Mouse (Mus musculus) hindbrain, embryonic 13.5 days (tissue): ENCODE measurements around the gene Xdh. TPM values are rescaled to one million over a fixed set of nuclear protein-coding genes. Genes with fewer than 3 reads are reported as not detected.
"Not testable (repeated sequence)": the region's sequence is repeated elsewhere in the genome, so short reads cannot be mapped to it uniquely, and the experiment has no call there.

Source experiments
- ATAC-seq: fragments of 200-750 bp; cut with Nextera tagmentation; 2 replicates; pipeline ENCODE4 v1.8.0; 2017; ENCODE audit warnings: moderate TSS enrichment; ENCODE audit not compliant: low FRiP score
- H3K27ac ChIP-seq: fragments of 300-500 bp; sonication (generic); 2 replicates; pipeline ENCODE4 v1.5.1; 2015; ENCODE audit warnings: inconsistent platforms, mild to moderate bottlenecking, moderate library complexity
- H3K27me3 ChIP-seq: fragments of 300-500 bp; sonication (generic); 2 replicates; pipeline ENCODE4 v1.6.1; 2015; ENCODE audit warnings: mild to moderate bottlenecking, inconsistent platforms
- H3K36me3 ChIP-seq: fragments of 300-500 bp; sonication (generic); 2 replicates; pipeline ENCODE4 v1.6.1; 2015; ENCODE audit warnings: mild to moderate bottlenecking, inconsistent platforms
- H3K4me1 ChIP-seq: fragments of 300-500 bp; sonication (generic); replicated peaks from 2 replicates; pipeline ENCODE4 v1.6.1; 2015; ENCODE audit warnings: inconsistent platforms
- H3K4me2 ChIP-seq: fragments of 300-500 bp; sonication (generic); 2 replicates; pipeline ENCODE4 v1.6.1; 2015; ENCODE audit warnings: inconsistent platforms, mild to moderate bottlenecking, moderate library complexity
- H3K4me3 ChIP-seq: fragments of 300-500 bp; sonication (generic); 2 replicates; pipeline ENCODE4 v1.5.1; 2015; ENCODE audit warnings: mild to moderate bottlenecking, inconsistent platforms
- H3K9ac ChIP-seq: fragments of 300-500 bp; sonication (generic); 2 replicates; pipeline ENCODE4 v1.6.1; 2015; ENCODE audit warnings: mild to moderate bottlenecking, inconsistent platforms
- H3K9me3 ChIP-seq: fragments of 300-500 bp; sonication (generic); 2 replicates; pipeline ENCODE4 v1.6.1; 2016; ENCODE audit warnings: inconsistent platforms
- WGBS: fragments of 180-500 bp; shearing (Covaris S2); methylation state at CpG from one replicate; pipeline ENCODE4 v1.1.7; 2015; 5-methylcytosine and 5-hydroxymethylcytosine counted together
- polyA plus RNA-seq: library from polyadenylated mRNA; unstranded; fragments of >200 nt; fragmentation: Nextera tagmentation; extraction: Ambion mirVana; gene quantifications from 2 replicates; pipeline ENCODE4 v1.2.1, GENCODE M21; 2015

Xdh gene
- polyA plus RNA-seq, 1 experiment from 2014 or later: 0.14 TPM

DNA sequence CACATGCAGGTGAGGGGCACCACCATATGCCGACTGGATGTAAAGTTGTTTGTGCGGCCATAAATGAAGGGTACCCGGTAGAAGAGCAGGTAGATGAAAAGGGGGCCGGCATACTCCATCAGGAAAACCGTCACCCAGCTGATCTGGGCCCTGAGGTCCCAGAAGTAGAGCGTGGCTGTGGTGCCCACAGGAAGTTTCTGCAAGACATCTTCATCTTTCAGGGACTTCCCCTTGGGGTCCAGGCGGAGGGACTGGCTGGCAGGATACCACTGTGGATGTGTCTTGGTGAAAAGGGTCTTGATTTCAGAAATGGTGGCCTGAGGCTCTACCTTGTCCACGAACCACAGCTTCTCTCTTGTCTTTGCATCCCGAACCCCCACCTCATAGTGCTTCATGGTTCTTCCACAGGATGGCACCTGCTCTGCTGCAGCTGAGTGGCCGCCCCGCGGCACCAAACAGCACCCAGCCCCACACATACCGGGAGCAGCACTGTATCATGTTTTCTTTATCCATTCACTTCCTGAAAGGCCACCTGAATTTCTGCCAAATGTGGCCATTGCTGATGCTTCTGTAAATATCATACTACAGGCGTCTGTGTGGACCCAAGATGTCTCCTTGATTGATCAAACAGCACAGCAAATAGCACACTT lies 78.9 kb downstream of the Xdh start:
- Histone ChIP-seq H3K4me2 (no peak overlapping the region), H3K27ac (no peak overlapping the region), H3K36me3 (no peaks in the 10 kb centered on the region), H3K9me3 (no peaks in the 10 kb centered on the region), H3K9ac (no peak overlapping the region), H3K4me3 (no peak overlapping the region), H3K4me1 (no peaks in the 10 kb centered on the region), H3K27me3 (no peaks in the 10 kb centered on the region)
- no peak for ATAC-seq
- 93% methylated on average over 14 of the region's 14 CpGs for WGBS

DNA sequence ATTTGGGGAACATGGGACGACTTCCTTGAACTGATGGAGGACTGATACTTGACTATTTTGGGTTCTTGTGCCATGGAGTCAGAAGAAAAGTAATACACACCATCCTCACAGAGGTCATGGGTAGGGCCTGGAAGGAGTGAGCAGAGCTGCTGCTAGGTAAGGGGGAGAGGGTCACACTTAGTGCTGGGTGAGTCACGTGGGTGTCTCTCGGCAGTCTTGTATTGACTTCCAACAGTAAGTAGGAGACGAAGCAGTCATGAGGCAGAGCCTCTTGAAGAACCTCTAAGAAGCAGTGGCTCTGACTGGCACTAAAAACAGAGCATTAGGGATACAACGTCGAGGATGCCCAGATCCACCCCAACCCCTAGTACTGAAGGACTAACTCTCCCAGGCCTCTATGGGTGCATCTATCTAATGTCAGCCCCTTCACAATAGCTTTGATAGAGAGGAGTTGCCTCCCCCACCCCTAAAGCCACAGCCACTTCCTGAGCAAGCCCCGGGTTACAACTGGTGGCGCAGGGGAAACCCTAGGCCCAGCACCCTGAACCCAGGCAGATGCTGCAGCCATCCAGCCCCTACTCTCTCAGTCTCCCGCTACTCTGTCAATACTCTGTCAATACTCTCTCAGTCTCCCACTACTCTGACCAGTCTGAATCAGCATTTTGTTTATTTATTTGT lies 80.8 kb downstream of the Xdh start:
- Histone ChIP-seq H3K27ac (no peak overlapping the region), H3K4me3 (no peak overlapping the region), H3K4me1 (no peaks in the 10 kb centered on the region), H3K36me3 (no peaks in the 10 kb centered on the region), H3K4me2 (no peak overlapping the region), H3K9me3 (no peaks in the 10 kb centered on the region), H3K9ac (no peak overlapping the region), H3K27me3 (no peaks in the 10 kb centered on the region)
- no peak for ATAC-seq
- 92% methylated on average over 9 of the region's 9 CpGs for WGBS

DNA sequence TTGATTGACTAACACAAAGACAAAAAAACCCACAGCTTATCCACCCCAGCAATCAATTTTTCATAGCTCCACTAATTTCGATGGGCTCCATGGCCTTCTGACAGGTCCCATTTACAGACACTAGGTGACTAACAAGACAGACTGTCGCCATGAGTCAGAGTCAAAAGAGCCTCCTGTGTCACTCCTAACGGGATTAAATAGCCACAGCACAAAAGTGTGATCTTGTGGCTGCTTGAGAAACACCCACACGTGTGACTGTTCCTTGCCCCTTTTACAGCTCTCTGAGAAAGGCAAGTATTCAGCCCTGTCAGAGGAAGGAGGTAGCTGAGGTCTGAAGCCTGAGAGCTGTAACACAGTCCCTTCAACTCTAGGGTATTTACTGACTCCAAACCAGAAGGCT lies 96.3 kb downstream of the Xdh start:
- ATAC-seq: no peak
- WGBS: 65% methylated on average over 4 of the region's 4 CpGs
- Histone ChIP-seq H3K4me1 (no peaks in the 10 kb centered on the region), H3K27me3 (no peaks in the 10 kb centered on the region), H3K27ac (no peak overlapping the region), H3K4me3 (no peak overlapping the region), H3K9me3 (no peaks in the 10 kb centered on the region), H3K9ac (no peak overlapping the region), H3K4me2 (no peak overlapping the region), H3K36me3 (no peaks in the 10 kb centered on the region)

DNA sequence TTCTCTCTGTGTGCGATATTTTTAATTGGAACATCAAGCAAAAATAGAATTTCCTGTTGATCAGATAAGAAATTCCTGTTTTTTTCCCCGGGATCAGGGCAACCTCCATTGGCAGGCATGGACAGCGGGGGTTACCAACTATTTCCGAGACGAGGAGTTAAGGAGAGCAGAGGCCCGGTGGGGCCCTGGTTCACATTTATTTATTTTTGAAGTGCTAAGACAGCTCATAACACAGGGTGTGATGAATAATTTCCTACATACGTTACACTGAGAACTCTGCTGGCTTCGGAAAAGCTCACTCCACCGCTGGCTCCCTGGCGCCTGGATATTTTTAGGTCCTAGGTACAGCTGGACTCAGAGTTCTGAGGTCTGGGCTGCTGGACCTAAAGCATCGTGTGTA lies 97.0 kb downstream of the Xdh start:
- Histone ChIP-seq H3K4me1 (no peaks in the 10 kb centered on the region), H3K9ac (no peak overlapping the region), H3K36me3 (no peaks in the 10 kb centered on the region), H3K27me3 (no peaks in the 10 kb centered on the region), H3K4me3 (no peak overlapping the region), H3K4me2 (no peak overlapping the region), H3K9me3 (no peaks in the 10 kb centered on the region), H3K27ac (no peak overlapping the region)
- ATAC-seq: no peak
- WGBS: 87% methylated on average over 11 of the region's 11 CpGs

DNA sequence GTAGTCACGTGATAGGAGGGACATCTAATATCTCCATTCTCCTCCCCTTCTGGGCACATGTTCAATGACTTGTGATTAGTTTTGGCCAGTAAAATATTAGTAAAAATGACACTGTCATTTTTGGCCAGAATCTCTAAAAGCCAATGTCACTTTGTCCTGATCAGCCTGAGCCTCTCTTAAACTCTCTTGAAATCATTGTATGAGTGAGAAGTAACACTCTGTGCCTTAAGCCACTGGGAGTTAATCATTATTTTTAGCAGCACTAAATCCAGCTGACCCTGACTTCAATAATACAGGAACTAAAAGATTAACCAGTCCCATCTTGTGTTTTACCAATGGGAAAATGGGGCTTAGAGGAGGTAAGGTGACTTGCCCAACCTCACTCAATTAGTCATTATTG lies 102.6 kb downstream of the Xdh start:
- ATAC-seq: no peak
- Histone ChIP-seq H3K27me3 (no peaks in the 10 kb centered on the region), H3K4me1 (no peaks in the 10 kb centered on the region), H3K9me3 (no peaks in the 10 kb centered on the region), H3K4me2 (no peak overlapping the region), H3K9ac (no peak overlapping the region), H3K4me3 (no peak overlapping the region), H3K36me3 (no peaks in the 10 kb centered on the region), H3K27ac (no peak overlapping the region)
- 89% methylated on average over 1 of the region's 1 CpGs for WGBS

DNA sequence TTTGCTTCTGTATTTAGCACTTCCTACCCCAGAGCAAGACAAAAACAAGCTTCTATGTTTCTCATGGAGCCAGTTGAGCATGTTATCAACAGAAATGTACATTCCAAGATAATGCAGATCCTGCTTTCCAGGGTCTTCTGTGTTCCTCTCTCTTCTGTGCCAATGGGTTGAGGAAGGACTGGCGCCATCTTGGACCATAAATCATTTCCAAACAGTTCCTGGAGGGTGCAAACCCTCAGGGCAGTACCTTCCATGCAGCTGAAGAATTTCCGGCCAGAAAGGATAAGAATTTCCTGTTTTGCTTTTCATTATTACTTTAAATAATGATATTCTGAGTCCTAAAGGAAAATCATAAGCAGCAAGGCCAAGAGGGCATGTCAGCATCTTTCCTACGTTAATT lies 104.4 kb downstream of the Xdh start:
- H3K9ac ChIP-seq: no peak overlapping the region
- H3K4me3 ChIP-seq: no peak overlapping the region
- H3K4me2 ChIP-seq: no peak overlapping the region
- no peaks in the 10 kb centered on the region for H3K27me3 ChIP-seq
- H3K4me1 ChIP-seq: no peaks in the 10 kb centered on the region
- 74% methylated on average over 3 of the region's 3 CpGs for WGBS
- no peak overlapping the region for H3K27ac ChIP-seq
- no peaks in the 10 kb centered on the region for H3K36me3 ChIP-seq
- H3K9me3 ChIP-seq: no peaks in the 10 kb centered on the region
- ATAC-seq: no peak

DNA sequence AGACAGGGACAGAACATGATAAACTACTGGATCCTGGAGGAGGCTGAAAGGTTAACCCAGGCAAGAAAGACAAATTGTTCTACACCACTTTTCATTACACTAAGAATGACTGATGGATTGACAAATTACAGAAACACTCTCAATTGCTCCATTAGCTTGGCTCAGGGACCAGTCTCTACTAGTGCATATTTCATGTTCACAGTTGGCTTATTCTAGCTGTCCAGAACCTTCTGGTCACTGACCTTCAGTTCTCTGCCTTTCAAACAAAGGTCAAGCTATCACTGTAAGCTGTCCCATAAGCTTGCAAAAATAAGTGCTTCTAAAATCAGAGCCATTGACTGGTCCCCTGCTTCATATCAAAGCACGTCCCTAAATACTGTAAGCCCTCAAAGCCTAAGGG lies 107.0 kb downstream of the Xdh start:
- Histone ChIP-seq H3K4me2 (no peak overlapping the region), H3K9me3 (no peaks in the 10 kb centered on the region), H3K4me1 (no peaks in the 10 kb centered on the region), H3K27ac (no peak overlapping the region), H3K4me3 (no peak overlapping the region), H3K27me3 (no peaks in the 10 kb centered on the region), H3K36me3 (no peaks in the 10 kb centered on the region), H3K9ac (no peak overlapping the region)
- 84% methylated on average over 1 of the region's 1 CpGs for WGBS
- no peak for ATAC-seq

DNA sequence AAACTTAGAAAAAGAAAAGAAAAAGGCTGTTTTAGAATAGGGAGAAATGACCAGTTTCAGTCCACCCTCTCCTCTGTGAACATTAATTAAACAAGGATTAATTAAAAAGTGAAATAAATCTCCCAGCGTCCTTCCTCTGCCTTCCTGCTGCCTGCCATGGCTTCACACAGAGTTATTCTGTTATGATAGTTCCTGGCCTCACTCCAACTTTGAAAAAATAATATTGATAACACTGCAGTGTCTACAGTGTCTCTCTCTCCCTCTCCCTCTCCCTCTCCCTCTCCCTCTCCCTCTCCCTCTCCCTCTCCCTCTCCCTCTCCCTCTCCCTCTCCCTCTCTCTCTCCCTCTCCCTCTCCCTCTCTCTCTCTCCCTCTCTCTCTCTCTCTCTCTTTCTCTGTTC lies 110.1 kb downstream of the Xdh start:
- not testable (repeated sequence) for H3K4me2 ChIP-seq, H3K4me1 ChIP-seq, H3K9ac ChIP-seq, H3K27me3 ChIP-seq, H3K4me3 ChIP-seq, H3K27ac ChIP-seq, H3K36me3 ChIP-seq, H3K9me3 ChIP-seq, ATAC-seq
- 58% methylated on average over 1 of the region's 1 CpGs for WGBS

DNA sequence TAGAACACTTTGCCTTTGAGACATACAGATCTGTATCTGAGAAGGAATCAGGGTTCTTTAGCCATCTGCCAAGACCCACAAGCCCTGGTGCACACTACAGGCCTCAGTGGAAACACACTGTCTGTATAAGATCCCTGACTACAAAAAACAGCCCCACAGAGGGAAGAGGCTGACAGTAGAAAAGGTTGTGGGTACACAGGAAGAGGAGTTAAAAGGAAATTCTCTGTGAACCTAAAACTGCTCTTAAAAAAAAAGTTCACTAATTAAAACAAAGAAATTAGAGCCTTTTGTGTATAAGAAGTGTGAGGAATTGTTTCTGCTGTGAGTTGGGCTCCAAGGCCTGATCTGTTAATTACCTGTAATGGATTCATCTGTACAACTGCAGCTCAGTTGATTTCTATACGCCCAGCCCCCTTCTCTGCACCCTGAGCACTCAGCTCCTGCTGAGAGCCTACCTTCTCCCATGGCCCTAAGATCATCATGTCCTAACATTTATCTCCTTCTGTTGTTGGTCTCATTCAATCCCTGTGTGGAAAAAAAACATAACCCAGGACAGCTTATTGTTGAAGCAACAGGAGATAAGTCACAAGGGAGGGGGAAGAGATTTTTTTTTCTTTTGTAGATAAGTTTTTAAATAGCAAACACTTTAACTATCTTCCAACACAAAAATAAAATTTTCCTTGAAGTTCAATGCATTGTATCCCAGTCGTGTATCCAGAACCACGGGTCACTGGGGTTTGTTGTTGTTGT lies 110.7 kb downstream of the Xdh start:
- no peak overlapping the region for H3K4me2 ChIP-seq
- no peak for ATAC-seq
- H3K27me3 ChIP-seq: no peaks in the 10 kb centered on the region
- no peak overlapping the region for H3K27ac ChIP-seq
- H3K36me3 ChIP-seq: no peaks in the 10 kb centered on the region
- H3K4me1 ChIP-seq: no peaks in the 10 kb centered on the region
- no peak overlapping the region for H3K9ac ChIP-seq
- WGBS: 76% methylated on average over 3 of the region's 3 CpGs
- no peaks in the 10 kb centered on the region for H3K9me3 ChIP-seq
- no peak overlapping the region for H3K4me3 ChIP-seq

DNA sequence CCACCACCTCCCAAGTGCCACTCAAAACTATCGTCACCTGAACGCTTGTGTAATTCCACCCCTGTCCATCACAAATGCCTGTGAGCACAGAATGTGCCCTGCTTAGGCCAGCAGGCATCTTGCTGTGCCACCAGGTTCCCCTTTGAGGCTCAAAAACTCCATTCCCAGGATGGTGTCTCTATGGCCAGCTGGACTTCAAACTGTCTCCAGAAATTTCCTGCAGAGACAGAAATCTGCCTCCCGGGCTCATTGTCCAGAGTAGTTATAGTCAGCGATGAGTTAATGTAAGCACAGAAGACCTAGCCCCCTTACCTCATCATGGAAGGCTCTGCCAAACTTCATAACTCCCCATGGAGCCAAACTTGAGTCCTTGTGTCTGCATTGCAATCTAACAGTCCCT lies 112.8 kb downstream of the Xdh start:
- H3K9me3 ChIP-seq: no peaks in the 10 kb centered on the region
- 86% methylated on average over 4 of the region's 4 CpGs for WGBS
- no peaks in the 10 kb centered on the region for H3K4me1 ChIP-seq
- H3K36me3 ChIP-seq: no peaks in the 10 kb centered on the region
- H3K27ac ChIP-seq: no peak overlapping the region
- no peak overlapping the region for H3K9ac ChIP-seq
- no peak for ATAC-seq
- H3K4me2 ChIP-seq: no peak overlapping the region
- H3K27me3 ChIP-seq: no peaks in the 10 kb centered on the region
- H3K4me3 ChIP-seq: no peak overlapping the region

DNA sequence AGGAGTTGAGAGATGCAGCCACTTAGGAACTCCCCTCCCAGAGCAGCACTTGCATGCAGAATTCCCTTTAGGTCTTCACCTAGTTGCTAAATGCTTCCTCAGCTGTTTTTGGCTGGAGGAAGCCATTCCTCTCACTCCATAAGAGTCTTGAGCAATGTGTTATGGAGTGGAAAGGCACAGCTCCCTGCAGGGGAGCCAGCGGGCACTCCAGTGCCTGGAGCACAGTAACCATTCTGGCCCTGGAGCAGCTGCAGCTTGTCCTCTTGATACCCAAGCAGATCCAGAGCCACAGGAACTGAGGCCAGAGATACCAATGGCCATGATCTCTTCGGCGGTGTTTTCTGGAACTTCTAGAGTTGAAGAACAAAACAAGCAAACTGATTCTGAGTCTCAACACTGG lies 113.4 kb downstream of the Xdh start:
- H3K27ac ChIP-seq: no peak overlapping the region
- no peaks in the 10 kb centered on the region for H3K9me3 ChIP-seq
- no peak overlapping the region for H3K4me2 ChIP-seq
- H3K9ac ChIP-seq: no peak overlapping the region
- no peak overlapping the region for H3K4me3 ChIP-seq
- 95% methylated on average over 3 of the region's 3 CpGs for WGBS
- no peak for ATAC-seq
- H3K36me3 ChIP-seq: peaks cover 6% of the 10 kb centered on the region; the same call in 1 of the 2 replicates
- H3K27me3 ChIP-seq: no peaks in the 10 kb centered on the region
- no peaks in the 10 kb centered on the region for H3K4me1 ChIP-seq
